Mouse (Mus musculus): ENCODE data around the gene Det1. TPM values are rescaled to one million over a fixed set of nuclear protein-coding genes. Genes with fewer than 3 reads are reported as not detected.

Det1 gene
- polyA plus RNA-seq, 2 experiments = 15.6 to 18.6 TPM

DNA sequence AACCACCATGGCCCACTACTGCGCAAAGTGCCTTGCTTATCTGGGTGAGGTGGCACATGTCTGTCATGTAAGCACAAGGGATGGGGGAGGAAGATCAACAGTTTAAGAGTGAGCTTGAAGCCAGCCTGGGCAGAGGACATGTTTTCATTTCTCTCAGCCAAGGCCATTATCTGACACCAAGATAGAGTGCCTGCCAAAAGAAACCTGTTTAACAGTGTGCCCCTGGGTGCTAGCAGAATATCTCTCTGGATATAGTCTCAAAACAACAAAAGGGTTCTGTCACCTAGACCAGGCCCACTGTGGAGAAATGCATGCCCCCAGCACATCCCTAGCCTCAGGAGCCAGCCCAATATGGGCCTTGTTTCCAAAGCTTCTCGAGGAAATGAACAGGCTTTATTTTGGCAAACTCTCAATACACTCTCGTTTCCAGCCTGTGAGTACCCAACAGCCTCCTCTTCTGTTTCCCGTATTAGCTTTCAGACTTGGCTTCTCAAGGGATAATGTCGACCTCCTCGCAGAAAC is 52.4 kb downstream of the Det1 start:
- Histone ChIP-seq H3K4me1 (ENCODE audit: control insufficient read depth, insufficient read depth, low read length) (no peaks in the 10 kb centered on the region), H3K4me3 (replicated peaks; ENCODE audit: low read length) (no peak overlapping the region), H3K27ac (replicated peaks; ENCODE audit: low read depth, low read length) (0 out of 2 replicates have a peak overlapping the region, but pooled peaks have one; percentile 19), H3K36me3 (ENCODE audit: control insufficient read depth, insufficient read depth, low read length) (peaks cover 22% of the 10 kb centered on the region), H3K4me2 (replicated peaks; ENCODE audit: low read depth, low read length, severe bottlenecking) (no peak overlapping the region), H3K9ac (ENCODE audit: low read depth, low read length, severe bottlenecking) (no peak overlapping the region), H3K27me3 (ENCODE audit: control insufficient read depth, insufficient read depth, low read length) (no peaks in the 10 kb centered on the region), H3K9me3 (ENCODE audit: control insufficient read depth, low read length) (no peaks in the 10 kb centered on the region)
- no peak for TF ChIP-seq POLR2A (IDR thresholded peaks at IDR 0.05; ENCODE audit: borderline replicate concordance, extremely low read depth, insufficient read depth, insufficient read length)
- 59% methylated on average over 6 of the region's 6 CpGs for WGBS
- no peak for DNase-seq (ENCODE audit: low spot score)
- no peak for ATAC-seq (ENCODE audit: low FRiP score, low read depth)

DNA sequence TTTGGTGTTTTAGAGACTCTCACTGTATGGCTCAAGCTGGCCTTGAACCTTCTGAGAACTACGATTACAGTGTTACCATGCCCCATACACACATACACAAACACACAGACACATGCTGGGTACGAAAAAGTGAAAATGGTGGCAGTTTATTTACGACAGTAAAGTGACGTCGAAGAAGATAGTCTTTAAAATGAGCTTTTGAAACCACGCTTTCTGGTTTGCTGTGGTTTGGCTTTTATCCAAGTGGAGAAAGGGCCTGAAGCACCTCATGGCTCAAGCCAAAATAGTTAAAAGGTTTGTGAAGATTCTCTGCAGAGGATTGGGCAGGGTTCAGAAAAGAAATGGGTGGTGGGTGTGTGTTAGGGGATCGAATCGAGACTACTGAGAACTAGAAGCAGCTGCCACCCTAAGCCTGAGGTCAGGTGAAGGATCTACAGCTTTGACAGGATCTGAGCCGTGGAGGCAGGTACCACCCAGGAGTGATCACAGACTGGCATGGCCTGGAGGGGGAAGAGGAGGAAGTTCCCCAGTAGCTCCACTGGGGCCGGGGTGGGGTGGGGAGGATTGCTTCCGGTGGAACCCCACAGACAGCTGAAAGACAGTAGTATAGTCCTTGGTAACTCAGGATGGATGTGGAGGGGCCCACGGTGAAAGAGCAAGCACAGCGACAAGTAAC is 53.0 kb downstream of the Det1 start:
- Histone ChIP-seq H3K4me2 (replicated peaks; ENCODE audit: low read depth, low read length, severe bottlenecking) (no peak overlapping the region), H3K9me3 (ENCODE audit: control insufficient read depth, low read length) (no peaks in the 10 kb centered on the region), H3K36me3 (ENCODE audit: control insufficient read depth, insufficient read depth, low read length) (peaks cover 28% of the 10 kb centered on the region), H3K27me3 (ENCODE audit: control insufficient read depth, insufficient read depth, low read length) (no peaks in the 10 kb centered on the region), H3K4me3 (replicated peaks; ENCODE audit: low read length) (no peak overlapping the region), H3K9ac (ENCODE audit: low read depth, low read length, severe bottlenecking) (no peak overlapping the region), H3K4me1 (ENCODE audit: control insufficient read depth, insufficient read depth, low read length) (no peaks in the 10 kb centered on the region), H3K27ac (replicated peaks; ENCODE audit: low read depth, low read length) (no peak overlapping the region)
- DNase-seq (ENCODE audit: low spot score) (no peak), ATAC-seq (ENCODE audit: low FRiP score, low read depth) (no peak)
- WGBS = 78% methylated on average over 13 of the region's 13 CpGs
- no peak for TF ChIP-seq POLR2A (IDR thresholded peaks at IDR 0.05; ENCODE audit: borderline replicate concordance, extremely low read depth, insufficient read depth, insufficient read length)

DNA sequence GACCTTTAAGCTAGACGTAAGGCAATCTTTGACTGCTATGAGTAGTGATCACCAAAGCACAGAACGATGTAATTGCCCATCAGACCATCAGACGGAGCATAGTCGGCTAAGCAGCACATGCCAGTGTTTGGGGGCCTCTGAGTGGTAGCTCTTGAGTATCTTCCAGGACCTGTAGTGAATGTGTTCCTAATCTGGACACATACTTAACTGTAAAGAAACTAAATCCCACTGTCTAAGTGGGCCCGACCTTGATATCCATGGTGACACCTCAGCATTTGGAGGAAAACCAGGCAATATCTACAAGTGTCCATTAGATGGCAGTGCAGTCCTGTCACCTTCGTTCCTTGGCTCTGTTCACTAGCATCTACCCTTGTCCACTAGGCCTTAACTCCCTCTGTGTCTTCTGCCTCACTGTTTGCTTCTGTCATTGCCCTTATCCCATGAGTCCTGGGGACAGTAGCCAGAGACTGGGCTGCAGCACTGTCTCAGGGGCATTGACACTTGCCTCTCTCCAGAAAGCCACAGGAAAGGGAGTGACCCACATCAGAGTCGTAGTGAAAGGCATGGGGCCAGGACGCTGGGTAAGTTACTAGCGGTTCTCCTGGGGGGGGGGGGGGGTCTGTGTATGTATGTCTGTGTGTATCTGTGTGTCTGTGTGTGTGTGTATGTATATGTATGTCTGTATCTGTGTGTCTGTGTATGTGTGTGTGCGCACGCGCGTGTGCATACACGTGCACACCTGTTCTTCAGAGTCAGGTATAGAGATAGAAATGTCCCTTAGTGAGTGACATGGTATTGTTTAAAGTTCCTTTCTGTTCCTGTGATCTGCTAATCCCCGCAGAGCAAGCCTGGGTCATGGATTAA is 55.5 kb downstream of the Det1 start:
- peaks cover 38% of the 10 kb centered on the region for H3K36me3 ChIP-seq (ENCODE audit: control insufficient read depth, insufficient read depth, low read length)
- no peak overlapping the region for H3K9ac ChIP-seq (ENCODE audit: low read depth, low read length, severe bottlenecking)
- no peak overlapping the region for H3K4me2 ChIP-seq (replicated peaks; ENCODE audit: low read depth, low read length, severe bottlenecking)
- H3K27ac ChIP-seq (replicated peaks; ENCODE audit: low read depth, low read length) = no peak overlapping the region
- WGBS = 82% methylated on average over 15 of the region's 15 CpGs
- no peaks in the 10 kb centered on the region for H3K9me3 ChIP-seq (ENCODE audit: control insufficient read depth, low read length)
- no peak for TF ChIP-seq POLR2A (IDR thresholded peaks at IDR 0.05; ENCODE audit: borderline replicate concordance, extremely low read depth, insufficient read depth, insufficient read length)
- ATAC-seq (ENCODE audit: low FRiP score, low read depth) = peak; percentile 65; the same call in 1 of the 2 replicates
- no peaks in the 10 kb centered on the region for H3K27me3 ChIP-seq (ENCODE audit: control insufficient read depth, insufficient read depth, low read length)
- DNase-seq (ENCODE audit: low spot score) = peak; percentile 88
- H3K4me1 ChIP-seq (ENCODE audit: control insufficient read depth, insufficient read depth, low read length) = no peaks in the 10 kb centered on the region
- H3K4me3 ChIP-seq (replicated peaks; ENCODE audit: low read length) = no peak overlapping the region

- H3K4me1 ChIP-seq (ENCODE audit: control insufficient read depth, insufficient read depth, low read length) = peaks cover 4% of the 10 kb centered on the region; the same call in 1 of the 2 replicates
- H3K9ac ChIP-seq (ENCODE audit: low read depth, low read length, severe bottlenecking) = no peak overlapping the region
- ATAC-seq (ENCODE audit: low FRiP score, low read depth) = no peak
- no peaks in the 10 kb centered on the region for H3K27me3 ChIP-seq (ENCODE audit: control insufficient read depth, insufficient read depth, low read length)
- no peak for TF ChIP-seq POLR2A (IDR thresholded peaks at IDR 0.05; ENCODE audit: borderline replicate concordance, extremely low read depth, insufficient read depth, insufficient read length)
- H3K9me3 ChIP-seq (ENCODE audit: control insufficient read depth, low read length) = no peaks in the 10 kb centered on the region
- H3K27ac ChIP-seq (replicated peaks; ENCODE audit: low read depth, low read length) = no peak overlapping the region
- H3K4me3 ChIP-seq (replicated peaks; ENCODE audit: low read length) = no peak overlapping the region
- no peak for DNase-seq (ENCODE audit: low spot score)
- WGBS = 93% methylated on average over 12 of the region's 12 CpGs
- H3K36me3 ChIP-seq (ENCODE audit: control insufficient read depth, insufficient read depth, low read length) = peaks cover 48% of the 10 kb centered on the region
- H3K4me2 ChIP-seq (replicated peaks; ENCODE audit: low read depth, low read length, severe bottlenecking) = no peak overlapping the region
Measured at GRCm38 (mm10) chr7:78787793-78788380, 59.2 kb downstream of the Det1 start.

DNA sequence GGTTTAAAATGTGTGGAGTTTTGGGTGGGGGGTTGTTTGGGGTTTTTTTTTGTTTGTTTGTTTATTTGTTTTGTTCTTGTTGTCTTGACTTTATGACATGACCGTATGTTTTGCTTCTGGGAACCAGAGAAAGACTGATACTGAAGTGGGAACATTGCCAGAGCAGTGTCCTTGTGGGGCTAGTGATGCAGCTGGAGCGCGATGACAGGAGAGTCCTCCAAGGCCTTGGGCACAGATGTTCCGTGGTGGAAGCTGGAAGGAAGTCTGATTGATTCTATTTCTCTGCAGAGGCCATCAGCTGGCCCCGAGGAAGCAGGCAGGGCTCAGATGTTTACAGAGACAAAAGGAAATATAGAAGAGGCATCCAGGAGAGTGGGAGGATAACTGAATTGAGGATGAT is 61.2 kb downstream of the Det1 start:
- H3K4me1 ChIP-seq (ENCODE audit: control insufficient read depth, insufficient read depth, low read length) = peaks cover 8% of the 10 kb centered on the region; the same call in 1 of the 2 replicates
- DNase-seq (ENCODE audit: low spot score) (no peak), ATAC-seq (ENCODE audit: low FRiP score, low read depth) (no peak)
- H3K27me3 ChIP-seq (ENCODE audit: control insufficient read depth, insufficient read depth, low read length) = no peaks in the 10 kb centered on the region
- no peak overlapping the region for H3K27ac ChIP-seq (replicated peaks; ENCODE audit: low read depth, low read length)
- H3K36me3 ChIP-seq (ENCODE audit: control insufficient read depth, insufficient read depth, low read length) = peaks cover 33% of the 10 kb centered on the region
- H3K4me3 ChIP-seq (replicated peaks; ENCODE audit: low read length) = no peak overlapping the region
- 86% methylated on average over 5 of the region's 5 CpGs for WGBS
- H3K9me3 ChIP-seq (ENCODE audit: control insufficient read depth, low read length) = no peaks in the 10 kb centered on the region
- TF ChIP-seq POLR2A (IDR thresholded peaks at IDR 0.05; ENCODE audit: borderline replicate concordance, extremely low read depth, insufficient read depth, insufficient read length) = no peak
- H3K9ac ChIP-seq (ENCODE audit: low read depth, low read length, severe bottlenecking) = no peak overlapping the region
- no peak overlapping the region for H3K4me2 ChIP-seq (replicated peaks; ENCODE audit: low read depth, low read length, severe bottlenecking)

All from limb, embryonic 14.5 days (tissue).